Mouse (Mus musculus) forebrain, embryonic 16.5 days (tissue): ENCODE measurements at regions not wholly inside any gene's neighbourhood (a gene's known extent, or its start where the extent isn't known, plus 50 kb on each side); places are given as distances from the start of the nearest gene placed in this dataset.

Experiments
- ATAC-seq: fragments of 200-750 bp; cut with Nextera tagmentation; 2 replicates; pipeline ENCODE4 v1.8.0; 2017; ENCODE audit warnings: mild to moderate bottlenecking, moderate library complexity
- H3K27ac ChIP-seq: fragments of 300-500 bp; sonication (generic); 2 replicates; pipeline ENCODE4 v1.5.1; 2014; ENCODE audit warnings: low read length, control low read depth
- H3K27me3 ChIP-seq: fragments of 300-500 bp; sonication (generic); replicated peaks from 2 replicates; pipeline ENCODE4 v1.6.1; 2014; ENCODE audit warnings: low read length; ENCODE audit not compliant: control insufficient read depth, insufficient read depth
- H3K36me3 ChIP-seq: fragments of 300-500 bp; sonication (generic); 2 replicates; pipeline ENCODE4 v1.6.1; 2014; ENCODE audit not compliant: control insufficient read depth, insufficient read depth
- H3K4me1 ChIP-seq: fragments of 300-500 bp; sonication (generic); replicated peaks from 2 replicates; pipeline ENCODE4 v1.6.1; 2014; ENCODE audit warnings: low read length; ENCODE audit not compliant: control insufficient read depth, insufficient read depth
- H3K4me2 ChIP-seq: fragments of 300-500 bp; sonication (generic); 2 replicates; pipeline ENCODE4 v1.6.1; 2014; ENCODE audit warnings: mild to moderate bottlenecking, low read length, control low read depth
- H3K4me3 ChIP-seq: fragments of 300-500 bp; sonication (generic); replicated peaks from 2 replicates; pipeline ENCODE4 v1.5.1; 2014; ENCODE audit warnings: mild to moderate bottlenecking, low read length, control low read depth
- H3K9ac ChIP-seq: fragments of 300-500 bp; sonication (generic); replicated peaks from 2 replicates; pipeline ENCODE4 v1.6.1; 2014; ENCODE audit warnings: low read depth, low read length, control low read depth
- H3K9me3 ChIP-seq: fragments of 300-500 bp; sonication (generic); 2 replicates; pipeline ENCODE4 v1.6.1; 2016; ENCODE audit warnings: low read length; ENCODE audit not compliant: control insufficient read depth
- WGBS: fragments of 180-500 bp; shearing (Covaris S2); extraction: QIAGEN DNeasy Blood & Tissue Kit; methylation state at CpG from one replicate; pipeline ENCODE4 v1.1.7; 2014; 5-methylcytosine and 5-hydroxymethylcytosine counted together

DNA sequence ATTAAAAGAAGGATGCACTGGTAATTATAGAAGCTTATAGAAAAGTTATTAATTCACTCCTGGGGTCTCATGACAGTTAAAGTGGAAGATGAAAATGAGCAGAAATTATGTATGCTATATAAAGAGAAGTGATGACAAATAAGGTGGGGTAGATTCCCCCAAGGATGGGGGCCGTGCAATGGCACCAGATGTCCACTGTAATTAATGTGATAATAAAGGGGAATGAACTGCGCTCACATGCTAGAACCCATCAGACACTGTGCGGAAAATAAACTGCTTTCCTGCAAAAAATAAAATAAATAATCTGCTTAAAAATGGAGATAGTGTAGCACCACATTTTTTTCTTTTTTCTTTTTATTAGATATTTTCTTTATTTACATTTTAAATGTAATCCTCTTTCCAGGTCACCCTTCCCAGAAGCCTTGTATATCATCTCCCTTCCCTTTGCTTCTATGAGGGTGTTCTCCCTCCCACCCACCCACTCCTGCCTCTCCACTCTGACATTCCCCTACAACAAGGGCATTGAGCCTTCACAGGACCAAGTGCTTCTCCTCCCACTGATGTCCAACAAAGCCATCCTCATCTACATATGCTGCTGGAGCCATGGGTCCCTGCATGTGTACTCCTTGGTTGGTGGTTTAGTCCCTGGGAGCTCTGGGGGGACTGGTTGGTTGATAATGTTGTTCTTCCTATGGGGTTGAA lies 934.0 kb upstream of the Pcdh20 start:
- H3K36me3 ChIP-seq, result no peaks in the 10 kb centered on the region
- H3K27ac ChIP-seq, result no peak overlapping the region
- ATAC-seq, result no peak
- no peaks in the 10 kb centered on the region for H3K9me3 ChIP-seq
- H3K27me3 ChIP-seq, result no peaks in the 10 kb centered on the region
- WGBS, result 73% methylated on average over 3 of the region's 3 CpGs
- no peak overlapping the region for H3K4me2 ChIP-seq
- no peak overlapping the region for H3K9ac ChIP-seq
- H3K4me3 ChIP-seq, result no peak overlapping the region
- no peaks in the 10 kb centered on the region for H3K4me1 ChIP-seq

DNA sequence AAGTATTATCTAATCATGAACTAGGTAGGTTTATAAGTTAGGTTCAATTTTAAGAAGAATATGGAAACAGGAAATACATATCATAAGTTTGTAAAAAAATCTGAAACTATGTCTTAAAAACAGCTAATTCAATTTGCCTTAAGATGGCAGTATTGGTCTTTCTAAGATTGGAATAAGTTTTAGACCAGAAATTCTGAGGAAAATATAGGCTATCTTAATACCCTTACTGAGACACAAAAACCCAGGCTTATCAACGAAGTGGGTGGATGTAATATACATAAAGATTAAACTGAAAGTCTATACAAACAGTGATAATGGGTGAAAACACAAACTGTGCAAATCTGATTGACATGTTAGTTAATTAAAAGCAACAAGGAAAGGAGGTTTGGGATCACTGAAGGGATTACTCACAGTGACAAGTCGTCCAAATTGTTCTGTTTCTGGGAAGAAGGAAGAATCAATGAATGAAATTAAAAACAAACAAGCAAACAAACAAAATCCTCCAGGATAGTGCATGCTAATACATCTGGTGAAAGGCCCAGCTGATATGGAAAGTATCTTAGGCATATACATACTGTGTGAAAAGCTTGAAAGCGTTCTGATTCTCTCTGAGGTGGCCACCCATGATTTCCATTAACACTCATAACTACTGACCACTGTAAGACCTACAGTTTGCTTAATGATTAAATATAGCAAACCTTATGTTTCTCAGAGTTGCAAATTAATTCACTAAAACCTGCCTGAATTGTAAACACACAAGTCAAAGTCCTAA lies 931.6 kb upstream of the Pcdh20 start:
- no peaks in the 10 kb centered on the region for H3K4me1 ChIP-seq
- no peak overlapping the region for H3K4me2 ChIP-seq
- 32% methylated on average over 3 of the region's 3 CpGs for WGBS
- H3K4me3 ChIP-seq, result no peak overlapping the region
- H3K9ac ChIP-seq, result no peak overlapping the region
- no peak overlapping the region for H3K27ac ChIP-seq
- H3K36me3 ChIP-seq, result no peaks in the 10 kb centered on the region
- no peaks in the 10 kb centered on the region for H3K27me3 ChIP-seq
- no peaks in the 10 kb centered on the region for H3K9me3 ChIP-seq
- ATAC-seq, result 0 out of 2 replicates have a peak, but pooled peaks have one; percentile 31

DNA sequence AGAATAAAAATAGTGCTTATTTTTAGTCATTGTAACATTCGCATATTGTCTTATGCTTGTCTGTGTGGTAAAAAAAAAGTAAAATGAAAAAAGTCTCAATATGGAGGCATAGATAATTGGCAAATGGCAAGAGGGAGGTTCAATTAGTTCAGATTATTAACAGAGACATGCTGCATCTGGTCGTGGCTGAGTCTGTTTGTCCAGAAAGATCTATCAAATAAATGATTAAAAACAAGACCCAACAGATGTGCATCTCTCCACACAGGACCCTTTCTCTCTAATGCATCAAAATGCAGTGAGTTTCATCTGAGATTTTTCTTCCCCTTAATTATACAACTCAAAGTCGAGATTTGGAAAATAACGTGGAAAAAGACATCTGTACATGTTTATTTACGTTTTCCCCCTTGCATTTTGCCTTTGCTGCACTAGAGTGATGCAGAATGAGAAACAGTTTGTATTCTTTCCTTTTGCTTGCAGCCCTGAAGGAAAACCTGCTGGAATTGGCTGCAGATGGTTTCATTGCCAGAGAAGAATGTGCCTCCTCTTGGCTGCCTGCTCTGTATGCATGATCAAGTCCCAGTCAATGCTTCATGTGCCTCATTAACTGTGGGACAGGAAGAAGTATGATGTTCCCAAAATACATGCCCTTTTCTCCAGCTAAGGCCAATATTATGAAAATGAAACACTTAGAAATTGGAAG lies 886.0 kb upstream of the Pcdh20 start:
- H3K36me3 ChIP-seq, result no peaks in the 10 kb centered on the region
- no peaks in the 10 kb centered on the region for H3K27me3 ChIP-seq
- 32% methylated on average over 5 of the region's 5 CpGs for WGBS
- H3K9me3 ChIP-seq, result no peaks in the 10 kb centered on the region
- H3K4me1 ChIP-seq, result peaks cover 5% of the 10 kb centered on the region
- no peak overlapping the region for H3K4me3 ChIP-seq
- no peak overlapping the region for H3K9ac ChIP-seq
- peak; percentile 87 for ATAC-seq
- no peak overlapping the region for H3K27ac ChIP-seq
- no peak overlapping the region for H3K4me2 ChIP-seq

DNA sequence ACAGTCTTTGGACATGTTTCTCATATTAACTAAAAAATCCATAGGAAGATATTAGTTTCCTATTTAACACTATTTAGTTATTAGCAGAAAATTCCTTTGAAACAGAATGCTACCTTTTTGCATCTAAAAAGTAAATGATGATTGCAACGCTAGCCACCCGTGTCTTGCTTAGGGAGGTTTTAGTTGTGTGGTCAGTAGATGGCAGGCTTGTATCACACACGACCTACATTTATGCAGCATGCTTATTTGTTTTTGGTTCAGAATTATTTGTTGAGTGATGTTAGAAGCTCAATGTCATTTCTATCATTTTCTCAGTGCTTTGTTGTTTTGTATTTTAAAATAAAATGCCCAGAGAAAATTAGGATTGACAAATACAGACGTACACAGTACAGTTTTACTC lies 876.8 kb upstream of the Pcdh20 start:
- Histone ChIP-seq H3K9ac (no peak overlapping the region), H3K4me2 (no peak overlapping the region), H3K27ac (no peak overlapping the region), H3K4me1 (no peaks in the 10 kb centered on the region), H3K27me3 (no peaks in the 10 kb centered on the region), H3K4me3 (no peak overlapping the region), H3K36me3 (no peaks in the 10 kb centered on the region), H3K9me3 (no peaks in the 10 kb centered on the region)
- peak; percentile 64; the same call in 1 of the 2 replicates for ATAC-seq
- 38% methylated on average over 4 of the region's 4 CpGs for WGBS

DNA sequence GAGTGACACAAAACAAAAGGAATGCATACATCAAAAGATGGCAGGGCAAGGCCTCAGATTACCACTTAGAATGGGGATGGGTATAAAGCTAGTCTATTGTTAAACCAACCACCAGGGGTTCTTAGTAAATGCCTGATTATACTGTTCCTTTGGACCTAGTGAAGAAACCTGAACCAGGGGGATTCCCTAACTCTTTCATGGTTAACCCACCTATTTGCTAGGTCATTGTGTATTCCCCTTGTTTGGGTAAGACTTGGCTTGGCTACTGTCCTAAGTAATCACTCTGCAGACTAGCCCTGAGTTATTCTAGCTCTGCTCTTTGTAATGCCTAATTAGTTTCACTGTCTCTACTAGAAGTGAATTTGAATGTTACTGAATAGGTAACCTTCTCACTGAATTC lies 853.9 kb upstream of the Pcdh20 start:
- Histone ChIP-seq H3K4me1 (no peaks in the 10 kb centered on the region), H3K27me3 (no peaks in the 10 kb centered on the region), H3K4me3 (no peak overlapping the region), H3K27ac (no peak overlapping the region), H3K9me3 (no peaks in the 10 kb centered on the region), H3K36me3 (no peaks in the 10 kb centered on the region), H3K4me2 (no peak overlapping the region), H3K9ac (no peak overlapping the region)
- no peak for ATAC-seq

DNA sequence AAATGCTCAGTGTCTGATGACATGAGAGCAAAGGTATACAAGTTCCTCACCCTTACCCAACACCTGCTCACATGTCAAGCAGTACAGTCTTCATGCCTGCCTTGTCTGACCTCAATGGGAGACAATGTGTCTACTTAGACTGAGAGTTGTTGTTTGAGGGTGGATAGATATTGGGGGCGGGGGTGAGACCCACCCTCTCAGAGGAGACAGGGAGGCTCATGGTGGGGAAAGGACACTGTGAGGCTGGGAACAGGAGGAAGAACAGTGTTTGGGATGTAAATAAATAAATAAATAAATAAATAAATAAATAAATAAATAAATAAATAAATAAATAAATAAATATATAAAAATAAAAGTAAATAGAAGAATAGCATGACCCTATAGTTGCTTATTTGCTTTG lies 837.3 kb upstream of the Pcdh20 start:
- 100% methylated on average over 1 of the region's 1 CpGs for WGBS
- Histone ChIP-seq H3K27me3 (no peaks in the 10 kb centered on the region), H3K4me3 (no peak overlapping the region), H3K4me1 (no peaks in the 10 kb centered on the region), H3K4me2 (no peak overlapping the region), H3K9me3 (no peaks in the 10 kb centered on the region), H3K27ac (no peak overlapping the region), H3K9ac (no peak overlapping the region), H3K36me3 (no peaks in the 10 kb centered on the region)
- no peak for ATAC-seq
